Comparison of ENCODE assay signal across 8 mouse cellular contexts in genomic region chr2:31472406-31473065, GRCm38 (mm10). TPM values are rescaled to one million over a fixed set of nuclear protein-coding genes. Genes with fewer than 3 reads are reported as not detected.
DNase-seq lines count a peak whose midpoint lies in the region; ATAC-seq and TF ChIP-seq lines count a peak whose summit lies in the region.

No protein-coding gene starts in this region.

- H3K79me3 ChIP-seq in C2C12 (ENCODE audit: low read depth), result no peaks in the 10 kb centered on the region

- WGBS in hindbrain, embryonic 14.5 days, result 53% methylated on average over 10 of the region's 10 CpGs
- WGBS in hindbrain, embryonic 13.5 days, result 48% methylated on average over 10 of the region's 10 CpGs
- WGBS in hindbrain, postnatal 0 days, result 48% methylated on average over 10 of the region's 10 CpGs

- H3K4me2 ChIP-seq in hindbrain, embryonic 14.5 days (replicated peaks), result no peak overlapping the region
- H3K4me2 ChIP-seq in hindbrain, embryonic 13.5 days, result no peak overlapping the region
- H3K4me2 ChIP-seq in hindbrain, postnatal 0 days (ENCODE audit: low read depth, low read length), result no peak overlapping the region

- no peak overlapping the region for H3K27ac ChIP-seq in hindbrain, embryonic 14.5 days
- no peak overlapping the region for H3K27ac ChIP-seq in hindbrain, embryonic 13.5 days
- H3K27ac ChIP-seq in hindbrain, postnatal 0 days, result no peak overlapping the region

- no peak overlapping the region for H3ac ChIP-seq in C2C12 (ENCODE audit: control insufficient read depth, insufficient read length, low read depth)

- no peak overlapping the region for H3K9ac ChIP-seq in hindbrain, embryonic 14.5 days
- H3K9ac ChIP-seq in hindbrain, embryonic 13.5 days, result no peak overlapping the region
- no peak overlapping the region for H3K9ac ChIP-seq in hindbrain, postnatal 0 days (replicated peaks; ENCODE audit: low read length)

- peak; percentile 12 for TF ChIP-seq CTCF in C2C12 (IDR thresholded peaks at IDR 0.05; ENCODE audit: control insufficient read depth, insufficient read depth, insufficient read length)
- peak; percentile 68 for TF ChIP-seq CTCF in G1E (IDR thresholded peaks at IDR 0.05; ENCODE audit: low read depth, low read length)
- peak; percentile 80 for TF ChIP-seq CTCF in hindbrain, postnatal 0 days (IDR thresholded peaks at IDR 0.05; ENCODE audit: low read depth)

- H3K79me2 ChIP-seq in C2C12 (ENCODE audit: control insufficient read depth, insufficient read depth), result peaks cover 21% of the 10 kb centered on the region

- H3K4me1 ChIP-seq in hindbrain, embryonic 14.5 days (replicated peaks; ENCODE audit: control insufficient read depth, insufficient read depth, low read length), result peaks cover 11% of the 10 kb centered on the region; the same call in 1 of the 2 replicates
- peaks cover 27% of the 10 kb centered on the region for H3K4me1 ChIP-seq in hindbrain, embryonic 13.5 days (replicated peaks)
- H3K4me1 ChIP-seq in G1E (ENCODE audit: insufficient read depth, low read depth, low read length), result no peaks in the 10 kb centered on the region
- H3K4me1 ChIP-seq in hindbrain, postnatal 0 days (ENCODE audit: insufficient read depth, low read length), result 0 out of 2 replicates have a peak, but pooled peaks cover 12% of the 10 kb centered on the region

- no peak for ATAC-seq in hindbrain, embryonic 14.5 days (ENCODE audit: low FRiP score)
- ATAC-seq in hindbrain, embryonic 13.5 days (ENCODE audit: low FRiP score), result no peak
- ATAC-seq in G1E (ENCODE audit: extremely low read depth, insufficient number of reproducible peaks, low FRiP score, poor library complexity, severe bottlenecking), result no peak
- no peak for ATAC-seq in hindbrain, postnatal 0 days

- DNase-seq in hindbrain, embryonic 14.5 days (ENCODE audit: low spot score), result peak; percentile 60
- DNase-seq in G1E (ENCODE audit: low spot score), result peak; percentile 26
- peak; percentile 64 for DNase-seq in hindbrain, postnatal 0 days (ENCODE audit: low spot score)
- DNase-seq in lung, postnatal 14 days, result peak; percentile 82
- peak; percentile 61 for DNase-seq in thymus, postnatal 25 days
- no peak for DNase-seq in frontal cortex, postnatal 14 days (ENCODE audit: low spot score in 2 of 2)

- H3K36me3 ChIP-seq in hindbrain, embryonic 14.5 days (replicated peaks; ENCODE audit: control insufficient read depth, insufficient read depth), result no peaks in the 10 kb centered on the region
- no peaks in the 10 kb centered on the region for H3K36me3 ChIP-seq in hindbrain, embryonic 13.5 days
- H3K36me3 ChIP-seq in C2C12 (ENCODE audit: control insufficient read depth, insufficient read depth) (peaks cover 16% of the 10 kb centered on the region), G1E (replicated peaks) (no peaks in the 10 kb centered on the region)
- H3K36me3 ChIP-seq in hindbrain, postnatal 0 days (ENCODE audit: insufficient read depth, low read length), result no peaks in the 10 kb centered on the region

- no peak overlapping the region for H3K4me3 ChIP-seq in hindbrain, embryonic 14.5 days (replicated peaks; ENCODE audit: low read length)
- no peak overlapping the region for H3K4me3 ChIP-seq in hindbrain, embryonic 13.5 days
- H3K4me3 ChIP-seq in C2C12 (ENCODE audit: insufficient read depth, poor library complexity, severe bottlenecking) (no peak overlapping the region), G1E (ENCODE audit: low read depth, low read length) (no peak overlapping the region)
- H3K4me3 ChIP-seq in hindbrain, postnatal 0 days (ENCODE audit: low read length), result no peak overlapping the region

- peaks cover 46% of the 10 kb centered on the region for H3K27me3 ChIP-seq in hindbrain, embryonic 14.5 days (ENCODE audit: control insufficient read depth, insufficient read depth, low read length)
- peaks cover 80% of the 10 kb centered on the region for H3K27me3 ChIP-seq in hindbrain, embryonic 13.5 days
- H3K27me3 ChIP-seq in C2C12 (ENCODE audit: control insufficient read depth, insufficient read depth, insufficient read length), result no peaks in the 10 kb centered on the region
- peaks cover 28% of the 10 kb centered on the region for H3K27me3 ChIP-seq in G1E (ENCODE audit: insufficient read depth, low read length)
- peaks cover 24% of the 10 kb centered on the region for H3K27me3 ChIP-seq in hindbrain, postnatal 0 days (ENCODE audit: insufficient read depth, low read length)

- no peaks in the 10 kb centered on the region for H3K9me3 ChIP-seq in hindbrain, embryonic 14.5 days (ENCODE audit: control insufficient read depth, low read length)
- no peaks in the 10 kb centered on the region for H3K9me3 ChIP-seq in hindbrain, embryonic 13.5 days
- no peaks in the 10 kb centered on the region for H3K9me3 ChIP-seq in G1E (replicated peaks)
- no peaks in the 10 kb centered on the region for H3K9me3 ChIP-seq in hindbrain, postnatal 0 days (ENCODE audit: low read length)

TF ChIP-seq in C2C12, 6 proteins besides CTCF, POLR2A, EP300 and RAD21:
- no peak for TF ChIP-seq MYOG (IDR thresholded peaks at IDR 0.05; ENCODE audit: control insufficient read depth, extremely low read depth, insufficient read length)
- no peak for TF ChIP-seq CEBPB (IDR thresholded peaks at IDR 0.05; ENCODE audit: low read depth)
- no peak for TF ChIP-seq FOSL1 (IDR thresholded peaks at IDR 0.05; ENCODE audit: insufficient read depth, low read length, poor library complexity, severe bottlenecking)
- no peak for TF ChIP-seq MYOD1 (IDR thresholded peaks at IDR 0.05; ENCODE audit: control insufficient read depth, insufficient read length, low read depth)
- no peak for TF ChIP-seq USF1 (IDR thresholded peaks at IDR 0.05; ENCODE audit: low read depth)
- TF ChIP-seq MAX (IDR thresholded peaks at IDR 0.05), result no peak

RNA-seq across cellular contexts. Expression of gene Ass1, which starts 2.5 kb away (rescaled TPM):
- 6.1 and 8.0 TPM in 2 replicates for polyA plus RNA-seq in hindbrain, embryonic 14.5 days (2014; fragmentation: Nextera tagmentation; extraction: Ambion mirVana)
- 8.0 TPM in 2 replicates for polyA plus RNA-seq in hindbrain, embryonic 13.5 days (2015; fragmentation: Nextera tagmentation; extraction: Ambion mirVana)
- polyA plus RNA-seq in C2C12 (2012; fragmentation: generic; extraction: Trizol), result 248 TPM
- total RNA-seq in G1E (2014; fragmentation: Nextera tagmentation), result not detected in 2 replicates
- total RNA-seq in G1E (2017), result not detected in 2 replicates
- not detected in 2 replicates for polyA plus RNA-seq in G1E (2012)
- 25.3 and 33.3 TPM in 2 replicates for total RNA-seq in hindbrain, postnatal 0 days (2014; rRNA removed)
- polyA plus RNA-seq in hindbrain, postnatal 0 days (2015; fragmentation: Nextera tagmentation; extraction: Ambion mirVana), result 28.9 and 29.0 TPM in 2 replicates

Comparison
In these comparisons a context has a peak if more than half of its experiments do, and no peak if none do; other contexts are left out.
1. DNase-seq: peak in hindbrain, embryonic 14.5 days (single experiment), G1E (single experiment), hindbrain, postnatal 0 days (single experiment), lung, postnatal 14 days (single experiment) and thymus, postnatal 25 days (single experiment); none in frontal cortex, postnatal 14 days (0 of 2).
2. CTCF ChIP-seq: peak in every context shown above with its lines; median percentile 80 in hindbrain, postnatal 0 days; 68 in G1E; 12 in C2C12.